Mouse (Mus musculus) cerebellum, adult 11 months (tissue): ENCODE data around the gene Mea1.

Experiments
- DNase-seq: peaks from one replicate; pipeline ENCODE4 v3.0.0; 2022

Gene Mea1

GRCm38 (mm10) chr17:46678416-46678815 lies at the start of gene Mea1:
TSS of gene Mea1 (plus strand) at chr17:46678793.
- no peak for DNase-seq

DNA sequence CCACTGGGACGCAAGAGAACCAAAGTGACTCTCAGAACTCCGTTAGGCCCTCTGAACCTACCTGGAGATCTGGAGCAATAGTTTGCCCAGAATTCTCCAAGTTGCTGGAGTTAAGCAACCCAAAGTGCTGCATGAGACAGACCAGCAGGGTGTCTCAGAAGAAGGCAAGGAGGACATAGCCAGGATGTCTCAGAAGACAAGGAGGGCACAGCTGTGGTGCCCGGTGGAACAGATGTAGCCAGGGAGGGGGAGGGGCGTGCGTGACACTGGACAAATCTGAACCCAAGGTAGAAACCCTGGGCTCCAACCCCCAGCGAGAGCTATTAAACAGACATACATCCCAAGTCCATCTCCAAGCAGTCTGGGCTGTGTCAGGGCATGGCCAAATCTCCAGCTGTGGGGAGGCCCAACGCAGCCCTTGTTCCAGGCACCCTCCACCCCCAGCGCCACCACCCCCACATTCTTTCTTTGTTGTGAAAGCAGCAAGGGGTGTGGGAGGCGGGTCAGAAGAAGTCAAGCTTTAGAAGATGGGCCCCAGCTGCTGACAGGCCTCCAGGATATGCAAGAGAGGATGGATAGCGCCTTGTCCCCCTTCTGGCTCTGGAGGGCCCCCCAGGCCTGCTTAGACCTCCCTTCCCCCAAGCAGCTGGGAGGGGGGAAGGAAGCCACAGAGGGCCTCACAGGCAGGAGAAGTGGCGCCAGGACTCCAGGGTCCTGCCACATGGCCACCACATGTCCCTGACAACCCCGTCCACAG lies 48.7 kb upstream of the Mea1 start:
- DNase-seq = no peak

- peak; percentile 72 for DNase-seq
These were observed 41.6 kb upstream of the Mea1 start for GRCm38 (mm10) chr17:46636831-46637523.

- DNase-seq = no peak
These were observed 38.7 kb upstream of the Mea1 start for GRCm38 (mm10) chr17:46639929-46640328.

DNA sequence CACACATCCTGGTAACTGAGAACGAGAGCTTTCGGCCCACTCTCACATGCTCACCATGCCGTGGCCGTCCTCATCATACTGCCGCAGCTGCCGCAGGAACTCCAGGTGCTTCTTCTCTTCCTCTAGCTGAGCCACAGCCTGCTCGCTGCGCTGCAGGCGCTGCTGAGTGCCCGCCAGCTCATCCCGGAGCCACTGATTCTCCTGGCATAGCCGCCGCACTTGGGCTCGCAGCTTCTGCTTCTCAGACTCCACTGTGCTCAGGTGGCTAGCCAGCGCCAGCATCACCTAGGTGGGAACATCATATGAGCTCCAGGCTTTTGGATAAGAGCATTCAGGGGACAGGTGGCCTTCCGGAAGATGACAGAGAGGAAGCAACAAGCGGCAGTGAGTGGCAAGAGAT lies 36.5 kb upstream of the Mea1 start:
- DNase-seq = no peak

- DNase-seq = no peak
These were observed 34.3 kb upstream of the Mea1 start for GRCm38 (mm10) chr17:46644152-46644805.

DNA sequence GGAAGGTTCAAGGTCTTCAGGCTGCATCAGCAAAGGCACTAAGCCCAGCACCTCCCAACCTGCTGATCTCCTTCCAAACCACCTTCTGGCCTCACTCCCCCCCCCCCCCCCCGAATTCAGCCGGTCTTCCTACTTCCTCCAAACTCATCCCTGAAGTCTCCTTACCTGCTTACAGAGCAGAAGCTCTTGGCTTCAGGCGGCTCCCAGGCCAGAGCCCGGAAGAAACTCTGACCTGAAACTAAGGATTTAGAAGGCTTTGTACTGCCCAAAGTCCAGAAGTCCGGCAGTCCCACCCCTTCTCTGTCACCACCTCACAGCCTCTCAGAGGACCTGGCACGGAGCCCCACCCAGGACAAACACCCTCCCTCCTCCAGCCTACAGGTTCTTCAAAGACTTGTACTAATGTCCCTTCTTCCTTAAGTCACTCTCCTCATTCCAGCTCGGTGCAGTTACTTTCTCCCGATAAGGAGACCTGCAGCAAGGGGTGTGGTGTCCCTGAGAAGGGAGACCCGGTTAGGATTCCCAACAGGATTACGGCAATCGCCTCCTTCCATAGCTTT lies 33.6 kb upstream of the Mea1 start:
- DNase-seq = peak; percentile 57

DNA sequence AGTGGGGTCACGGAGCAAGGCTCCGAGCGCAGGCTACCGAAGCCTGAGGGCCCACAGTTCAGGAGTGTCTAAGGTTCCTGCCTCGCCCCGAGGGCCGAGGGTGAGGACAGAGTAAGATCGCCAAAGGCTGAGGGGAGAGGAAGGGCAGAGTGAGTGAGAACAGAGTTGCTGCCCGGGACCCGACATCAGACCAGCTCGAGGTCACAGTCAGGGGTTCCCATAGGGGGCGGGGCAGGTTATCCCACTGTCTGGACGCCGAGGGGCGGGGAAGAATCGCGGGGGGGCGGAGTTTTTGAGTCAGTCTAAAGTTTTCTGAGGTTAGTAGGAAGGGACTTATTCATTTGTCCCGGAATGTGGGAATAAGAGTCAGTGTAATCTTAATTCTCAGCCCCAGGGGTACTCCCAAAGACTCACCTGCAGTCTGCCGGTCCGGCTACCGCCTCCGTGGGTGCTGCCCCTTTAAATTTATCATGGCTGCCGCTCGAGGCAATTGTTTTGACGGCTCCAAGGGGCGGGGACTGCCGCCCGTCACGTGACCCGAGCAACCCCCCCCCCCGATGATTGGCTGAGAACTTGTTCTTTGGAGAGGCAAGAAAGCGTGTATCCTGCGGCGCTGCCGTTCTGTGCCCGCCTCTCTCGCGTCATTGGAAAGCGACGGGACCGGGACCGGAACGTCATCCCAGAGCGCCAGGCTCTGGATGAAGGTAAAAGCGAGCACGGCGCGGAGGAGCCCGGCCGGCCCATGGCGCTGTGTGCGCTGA lies 32.9 kb upstream of the Mea1 start, which contains the start of the genes Klc4 and Mrpl2:
TSS of gene Klc4 (minus strand) at position 462 of the 761 bp plus-strand sequence.
TSS of gene Mrpl2 (plus strand) at position 669 of the 761 bp plus-strand sequence.
- DNase-seq = peak; percentile 98

GRCm38 (mm10) chr17:46646322-46646662 lies 32.3 kb upstream of the Mea1 start:
- DNase-seq = no peak

DNA sequence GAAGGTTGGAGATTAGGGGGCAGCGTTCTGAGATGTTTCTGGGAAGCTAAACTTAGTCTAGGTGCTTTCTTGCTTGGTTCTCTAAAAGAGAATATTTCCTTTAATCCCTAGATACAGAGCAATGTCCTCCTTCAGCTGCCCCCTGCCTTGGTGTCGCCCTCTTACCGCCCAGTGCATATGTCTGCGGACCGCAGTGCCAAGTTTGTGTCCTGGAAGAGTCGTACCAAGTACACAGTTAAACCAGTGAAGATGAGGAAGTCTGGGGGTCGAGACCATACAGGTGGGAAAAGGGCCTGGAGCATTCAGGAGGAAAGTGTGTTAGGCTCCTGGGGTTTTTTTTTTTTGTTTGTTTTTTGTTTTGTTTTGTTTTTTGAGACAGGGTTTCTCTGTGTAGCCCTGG lies 31.3 kb upstream of the Mea1 start:
- DNase-seq = no peak

- no peak for DNase-seq
These were observed 30.2 kb upstream of the Mea1 start for GRCm38 (mm10) chr17:46648436-46648835.

GRCm38 (mm10) chr17:46649811-46650210 lies 28.8 kb upstream of the Mea1 start:
- DNase-seq = no peak

- DNase-seq = peak; percentile 85
These were observed 28.2 kb upstream of the Mea1 start, which contains the start of gene Cul7 for GRCm38 (mm10) chr17:46650232-46651031. TSS of gene Cul7 (plus strand) at chr17:46650337.

GRCm38 (mm10) chr17:46651292-46651691 lies 27.3 kb upstream of the Mea1 start:
- DNase-seq = no peak

DNA sequence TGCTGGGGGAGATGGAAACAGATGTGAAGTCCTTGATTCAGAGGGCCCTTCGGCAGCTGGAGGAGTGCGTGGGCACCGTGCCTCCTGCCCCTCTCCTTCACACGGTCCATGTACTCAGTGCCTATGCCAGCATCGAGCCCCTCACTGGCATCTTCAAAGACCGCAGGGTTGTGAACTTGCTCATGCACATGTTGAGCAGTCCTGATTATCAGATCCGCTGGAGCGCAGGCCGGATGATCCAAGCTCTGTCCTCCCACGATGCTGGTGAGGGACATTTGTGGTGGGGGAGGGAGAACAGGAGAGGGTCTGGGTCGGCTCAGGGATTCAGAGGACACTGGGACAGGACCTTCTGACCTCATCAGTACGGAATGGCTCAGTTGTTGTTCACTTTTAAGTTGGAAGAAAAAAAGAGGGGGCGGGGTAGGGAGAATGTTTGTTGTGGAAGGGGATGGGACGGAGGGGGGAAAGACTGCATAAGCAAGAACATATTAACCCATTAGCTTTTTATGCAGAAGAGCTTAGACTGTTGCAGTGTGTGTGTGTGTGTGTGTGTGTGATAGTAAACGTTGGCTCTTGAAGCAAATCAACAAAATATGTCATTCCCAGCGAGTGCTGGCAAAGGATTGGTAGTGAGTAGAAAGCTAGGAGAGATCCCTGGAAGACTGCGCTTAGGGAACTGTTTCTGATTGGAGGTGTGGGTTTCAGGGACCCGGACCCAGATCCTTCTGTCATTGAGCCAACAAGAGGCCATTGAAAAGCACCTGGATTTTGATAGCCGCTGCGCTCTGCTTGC lies 26.6 kb upstream of the Mea1 start:
- DNase-seq = no peak

GRCm38 (mm10) chr17:46656054-46656453 lies 22.5 kb upstream of the Mea1 start:
- no peak for DNase-seq

- DNase-seq = peak; percentile 69
These were observed 17.2 kb upstream of the Mea1 start for GRCm38 (mm10) chr17:46661351-46661750.

DNA sequence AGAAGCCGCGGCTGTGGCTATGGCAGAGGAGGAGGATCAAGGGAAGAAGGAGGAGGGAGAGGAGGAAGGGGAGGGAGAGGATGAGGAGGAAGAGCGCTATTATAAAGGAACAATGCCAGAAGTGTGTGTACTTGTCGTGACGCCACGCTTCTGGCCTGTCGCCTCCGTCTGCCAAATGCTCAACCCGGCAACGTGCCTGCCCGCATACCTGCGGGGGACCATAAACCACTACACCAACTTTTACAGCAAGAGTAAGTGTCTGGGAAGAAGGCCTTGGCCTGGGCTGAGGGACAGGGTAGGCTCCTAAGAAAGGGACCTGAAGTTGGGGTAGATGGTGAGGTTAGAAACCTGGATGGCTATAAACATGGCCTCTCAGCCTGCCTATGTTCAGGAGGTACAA lies 16.6 kb upstream of the Mea1 start:
- no peak for DNase-seq

GRCm38 (mm10) chr17:46662730-46663129 lies 15.9 kb upstream of the Mea1 start:
- peak; percentile 64 for DNase-seq

DNA sequence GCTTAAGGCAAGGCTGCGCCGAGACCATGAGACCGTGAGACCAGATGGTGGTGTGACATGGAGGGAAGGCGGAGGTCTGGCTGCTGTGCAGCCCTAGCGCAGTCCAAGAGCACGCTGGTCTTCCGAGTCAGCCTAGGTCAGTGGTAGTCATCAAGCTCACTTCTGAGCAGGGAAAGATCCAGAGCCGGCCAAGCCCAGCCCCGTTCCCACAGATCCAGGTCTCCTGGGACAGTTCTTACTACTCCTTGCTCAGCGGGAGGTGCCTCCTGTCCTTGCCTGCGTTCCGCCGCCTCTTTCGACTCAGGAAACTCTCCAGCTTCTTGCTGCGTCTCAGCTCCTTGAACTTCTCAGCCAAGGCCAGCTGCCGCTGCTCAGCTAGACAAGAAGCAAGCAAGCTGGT lies 10.9 kb upstream of the Mea1 start:
- DNase-seq = no peak

DNA sequence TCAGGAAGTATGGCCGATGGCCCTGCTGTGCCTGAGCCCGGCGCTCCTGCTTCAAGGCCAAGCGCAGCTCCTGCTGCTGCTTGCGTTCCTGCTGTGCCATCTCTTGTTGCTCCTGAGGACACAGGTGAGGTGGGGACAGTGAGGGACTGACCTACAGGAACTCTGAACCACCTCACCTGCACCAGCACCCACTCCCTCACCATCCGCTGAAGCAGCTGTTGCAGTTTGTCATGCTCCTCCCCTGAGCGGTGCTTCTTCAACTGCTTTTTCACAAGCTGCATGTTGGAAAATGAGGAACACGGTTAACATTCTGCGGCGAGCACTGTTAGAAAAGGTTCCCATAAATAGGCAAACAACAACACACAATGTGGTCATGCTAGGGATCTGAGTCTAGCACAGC lies 8.7 kb upstream of the Mea1 start:
- no peak for DNase-seq
